Mouse (Mus musculus) heart, postnatal 0 days (tissue): ENCODE data around the gene Gm32717.
"Not testable (repeated sequence)": the region's sequence is repeated elsewhere in the genome, so short reads cannot be mapped to it uniquely, and the experiment has no call there.

ENCODE experiments used
- CTCF ChIP-seq: IDR thresholded peaks from 2 replicates; pipeline ENCODE4 v1.5.1; 2016; ENCODE audit warnings: antibody characterized with exemption, control low read depth, low read depth
- EP300 ChIP-seq: IDR thresholded peaks from 2 replicates; pipeline ENCODE4 v1.6.1; 2016; ENCODE audit warnings: antibody characterized with exemption, low read depth

GRCm38 (mm10) chr10:118240680-118241079, at the start of gene Gm32717:
- not testable (repeated sequence) for TF ChIP-seq EP300, CTCF
